Mouse (Mus musculus) liver, embryonic 18 days (tissue): Measurements from ENCODE around the gene Ube2r2. TPM values are rescaled to one million over a fixed set of nuclear protein-coding genes. Genes with fewer than 3 reads are reported as not detected.

ENCODE experiments used
- polyA plus RNA-seq: library from polyadenylated mRNA; depleted of rRNA; stranded (reverse); fragments of >200 nt; gene quantifications from 2 replicates; pipeline ENCODE4 v1.2.3, GENCODE M21; 2012; rRNA removed

The Ube2r2 gene
- 49.8 and 63.0 TPM in 2 replicates for polyA plus RNA-seq

DNA sequence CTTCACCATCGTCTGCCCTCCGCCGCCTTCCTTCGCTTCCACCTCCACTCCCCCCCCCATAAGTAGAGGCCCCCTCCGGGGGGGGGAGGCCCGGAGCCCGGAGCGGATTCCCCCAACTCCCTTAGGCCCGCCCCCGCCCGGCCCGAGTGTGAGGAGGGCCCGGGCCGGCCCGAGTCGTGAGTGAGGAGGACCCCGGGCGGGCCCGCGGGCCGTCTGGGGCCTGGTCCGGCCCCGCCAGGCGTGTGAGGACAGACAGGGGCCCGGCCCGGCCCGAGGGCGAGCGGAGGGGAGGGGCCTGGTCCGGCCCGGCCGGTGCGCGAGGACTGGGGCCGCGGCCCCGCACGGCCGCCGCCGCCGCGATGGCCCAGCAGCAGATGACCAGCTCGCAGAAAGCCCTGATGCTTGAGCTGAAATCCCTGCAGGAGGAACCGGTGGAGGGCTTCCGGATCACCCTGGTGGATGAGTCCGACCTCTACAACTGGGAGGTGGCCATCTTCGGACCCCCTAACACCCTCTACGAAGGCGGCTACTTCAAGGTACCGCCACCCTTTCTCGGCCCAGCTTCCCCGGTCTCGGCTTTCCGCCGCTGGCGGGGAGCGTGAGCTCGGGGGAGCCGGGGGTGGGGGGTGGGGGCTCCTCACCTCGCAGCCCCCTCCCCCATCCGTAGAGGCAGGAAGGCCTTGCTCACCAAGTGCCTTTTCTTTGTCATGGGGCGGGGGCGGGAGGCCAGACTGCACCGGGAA, at the start of gene Ube2r2:
Gene Ube2r2, plus strand, starts transcription at position 33 of the 743 bp plus-strand sequence.

DNA sequence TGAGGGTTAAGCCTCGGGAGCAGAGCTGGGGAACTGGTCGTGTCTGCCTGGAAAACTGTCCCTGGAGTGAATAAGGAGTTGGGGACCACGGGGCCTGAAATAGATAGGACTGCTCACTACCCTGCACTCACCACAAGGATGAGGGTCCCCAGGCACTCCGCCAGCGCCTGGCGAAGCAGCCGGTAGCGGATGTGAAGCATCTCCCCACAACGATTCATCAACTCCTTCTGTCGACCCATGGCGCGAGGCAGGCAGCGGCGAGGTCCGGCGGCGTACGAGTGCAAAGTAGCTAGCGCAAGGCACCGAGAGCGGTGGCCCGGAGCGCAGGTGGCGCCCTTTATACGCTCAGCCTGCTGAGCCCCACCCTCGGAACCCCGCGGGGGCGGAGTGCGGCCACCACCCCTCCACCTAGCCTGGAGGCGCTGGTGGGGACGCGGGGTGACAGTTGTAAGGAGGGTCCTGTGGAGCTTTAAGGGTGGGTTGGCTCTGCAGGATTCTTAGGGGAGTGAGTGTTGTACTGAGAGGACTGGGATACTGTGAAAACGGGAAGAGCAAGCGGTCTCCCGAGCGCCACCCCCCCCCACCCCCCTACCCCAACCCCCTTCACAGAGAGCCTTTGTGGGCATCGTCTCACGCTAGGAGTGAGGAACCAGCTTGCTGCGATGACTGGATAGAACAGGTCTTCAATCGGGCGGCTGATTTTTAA, 37.5 kb upstream of the Ube2r2 start, which contains the start of gene Aqp3:
Gene Aqp3, minus strand, starts transcription at position 313 of the 706 bp plus-strand sequence.

DNA sequence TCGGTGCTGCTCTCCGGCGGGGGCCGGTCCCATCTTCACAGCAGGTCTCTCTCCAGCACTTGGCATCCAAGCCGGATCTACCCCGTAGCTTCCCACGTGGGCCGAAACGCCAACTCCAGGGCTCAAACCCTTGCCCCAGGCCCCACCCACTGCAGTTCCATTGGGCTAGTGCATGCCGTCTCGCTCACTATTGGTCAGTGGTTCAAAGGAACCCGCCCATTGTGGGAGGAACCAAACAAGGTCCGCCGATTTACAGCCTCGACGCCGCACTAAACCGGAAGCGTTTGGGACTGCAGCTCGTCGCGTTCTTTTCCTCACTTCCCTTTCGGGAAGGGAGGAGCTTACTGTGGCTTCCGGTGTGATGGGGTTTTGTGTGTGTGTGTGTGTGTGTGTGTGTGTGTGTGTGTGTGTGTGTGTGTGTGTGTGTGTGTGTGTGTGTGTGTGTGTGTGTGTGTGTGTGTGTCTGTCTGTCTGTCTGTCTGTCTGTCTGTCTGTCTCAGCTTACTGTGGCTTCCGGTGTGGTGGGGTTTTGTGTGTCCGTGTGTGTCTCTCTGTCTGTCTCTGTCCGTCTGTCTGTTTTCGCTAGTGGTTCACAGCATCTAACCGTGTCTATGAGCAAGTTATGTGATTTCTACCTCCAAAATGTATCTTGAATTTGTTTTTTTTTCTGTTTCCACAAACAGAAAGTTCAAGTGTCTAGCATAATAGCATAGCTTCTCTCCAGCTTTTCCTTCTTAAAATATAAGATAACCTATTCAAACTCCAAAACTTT, 11.2 kb upstream of the Ube2r2 start, which contains the start of gene Nol6:
Gene Nol6, minus strand, starts transcription at position 276 of the 772 bp plus-strand sequence.

Other genes starting within 250 kb of the Ube2r2 start
- 0.59 and 1.0 TPM in 2 replicates for gene Spink4, start 215.7 kb upstream of the Ube2r2 start, polyA plus RNA-seq
- gene Bag1, start 187.4 kb upstream of the Ube2r2 start, polyA plus RNA-seq = 47.0 and 48.2 TPM in 2 replicates
- 30.9 and 31.1 TPM in 2 replicates for gene Chmp5, start 187.3 kb upstream of the Ube2r2 start, polyA plus RNA-seq
- 20.6 and 23.4 TPM in 2 replicates for gene Nfx1, start 164.8 kb upstream of the Ube2r2 start, polyA plus RNA-seq
- gene Aqp7, start 87.6 kb upstream of the Ube2r2 start, polyA plus RNA-seq = 1.0 and 1.2 TPM in 2 replicates
- gene Aqp3, start 37.6 kb upstream of the Ube2r2 start, polyA plus RNA-seq = 8.9 and 10.4 TPM in 2 replicates
- gene Nol6, start 11.3 kb upstream of the Ube2r2 start, polyA plus RNA-seq = 5.4 and 6.6 TPM in 2 replicates
- gene Ubap2, start 139.4 kb downstream of the Ube2r2 start, polyA plus RNA-seq = 8.2 and 9.7 TPM in 2 replicates
- gene Dcaf12, start 179.1 kb downstream of the Ube2r2 start, polyA plus RNA-seq = 26.1 and 26.8 TPM in 2 replicates
- gene Ubap1, start 213.3 kb downstream of the Ube2r2 start, polyA plus RNA-seq = 18.2 and 20.4 TPM in 2 replicates